Mouse (Mus musculus) lung, embryonic 14.5 days (tissue): ENCODE measurements around the gene Gm47959. TPM values are rescaled to one million over a fixed set of nuclear protein-coding genes. Genes with fewer than 3 reads are reported as not detected.

ENCODE experiments used
- ATAC-seq: fragments of 200-750 bp; cut with Nextera tagmentation; 2 replicates; pipeline ENCODE4 v1.8.0; 2017; ENCODE audit warnings: mild to moderate bottlenecking, moderate TSS enrichment, moderate library complexity; ENCODE audit not compliant: insufficient read depth
- DNase-seq: peaks from one replicate; pipeline ENCODE4 v3.0.0-alpha.2; 2015
- H3K27ac ChIP-seq: fragments of 300-500 bp; sonication (generic); 2 replicates; pipeline ENCODE4 v1.5.1; 2014; ENCODE audit warnings: low read depth, mild to moderate bottlenecking, moderate library complexity
- H3K27me3 ChIP-seq: fragments of 300-500 bp; sonication (generic); 2 replicates; pipeline ENCODE4 v1.6.1; 2014; ENCODE audit warnings: low read length, control low read depth; ENCODE audit not compliant: insufficient read depth
- H3K36me3 ChIP-seq: fragments of 300-500 bp; sonication (generic); 2 replicates; pipeline ENCODE4 v1.6.1; 2014; ENCODE audit warnings: control low read depth; ENCODE audit not compliant: insufficient read depth
- H3K4me1 ChIP-seq: fragments of 300-500 bp; sonication (generic); 2 replicates; pipeline ENCODE4 v1.6.1; 2014; ENCODE audit warnings: antibody characterized with exemption, control low read depth; ENCODE audit not compliant: insufficient read depth
- H3K4me2 ChIP-seq: fragments of 300-500 bp; sonication (generic); 2 replicates; pipeline ENCODE4 v1.6.1; 2014; ENCODE audit warnings: mild to moderate bottlenecking
- H3K4me3 ChIP-seq: fragments of 300-500 bp; sonication (generic); 2 replicates; pipeline ENCODE4 v1.5.1; 2014; ENCODE audit warnings: low read depth, low read length
- H3K9ac ChIP-seq: fragments of 300-500 bp; sonication (generic); 2 replicates; pipeline ENCODE4 v1.6.1; 2014
- H3K9me3 ChIP-seq: fragments of 300-500 bp; sonication (generic); 2 replicates; pipeline ENCODE4 v1.6.1; 2016; ENCODE audit warnings: low read depth, low read length, control low read depth
- CTCF ChIP-seq: IDR thresholded peaks from 2 replicates; pipeline ENCODE4 v1.5.1; 2016; ENCODE audit warnings: antibody characterized with exemption, low read depth
- WGBS: fragments of 180-500 bp; shearing (Covaris S2); extraction: QIAGEN DNeasy Blood & Tissue Kit; methylation state at CpG from one replicate; pipeline ENCODE4 v1.1.7; 2014; 5-methylcytosine and 5-hydroxymethylcytosine counted together
- polyA plus RNA-seq: library from polyadenylated mRNA; unstranded; fragments of >200 nt; fragmentation: Nextera tagmentation; extraction: Ambion mirVana; gene quantifications from 2 replicates; pipeline ENCODE4 v1.2.1, GENCODE M21; 2014

Gm47959 gene
- polyA plus RNA-seq, 1 experiment from 2014 or later: not detected

- Histone ChIP-seq H3K4me1 (no peaks in the 10 kb centered on the region), H3K9me3 (no peaks in the 10 kb centered on the region), H3K36me3 (no peaks in the 10 kb centered on the region), H3K4me3 (no peak within 1 kb of the TSS), H3K27ac (no peak within 1 kb of the TSS), H3K9ac (no peak within 1 kb of the TSS), H3K4me2 (no peak within 1 kb of the TSS), H3K27me3 (no peaks in the 10 kb centered on the region)
- 77% methylated on average over 5 of the region's 5 CpGs for WGBS
- ATAC-seq (no peak), DNase-seq (no peak)
- no peak for TF ChIP-seq CTCF
Measured at GRCm38 (mm10) chr1:83044882-83045427, 44.6 kb downstream of the Gm47959 start, which contains the start of gene Gm47969. Gene Gm47969, plus strand, starts transcription at chr1:83044932.

Other genes starting within 250 kb of the Gm47959 start
- not detected in 2 replicates for gene Tm4sf20, start 232.1 kb upstream of the Gm47959 start, polyA plus RNA-seq
- not detected in 2 replicates for gene Gm47791, start 229.3 kb upstream of the Gm47959 start, polyA plus RNA-seq
- gene Agfg1, start 161.1 kb upstream of the Gm47959 start, polyA plus RNA-seq: 47.8 and 48.4 TPM in 2 replicates
- 0.32 TPM in 1 of 2 replicates, not detected in the other for gene A030005L19Rik, start 87.2 kb upstream of the Gm47959 start, polyA plus RNA-seq
- not detected in 2 replicates for gene A030014E15Rik, start 75.6 kb upstream of the Gm47959 start, polyA plus RNA-seq
- not detected in 2 replicates for gene Gm6217, start 69.1 kb upstream of the Gm47959 start, polyA plus RNA-seq
- gene A030003K21Rik, start 57.2 kb upstream of the Gm47959 start, polyA plus RNA-seq: not detected in 2 replicates
- not detected in 2 replicates for gene Gm7544, start 44.5 kb upstream of the Gm47959 start, polyA plus RNA-seq
- gene Gm47955, start 40.3 kb upstream of the Gm47959 start, polyA plus RNA-seq: not detected in 2 replicates
- gene Slc19a3, start 37.9 kb downstream of the Gm47959 start, polyA plus RNA-seq: 0.51 and 0.80 TPM in 2 replicates
- gene Krtap28-10, start 41.9 kb downstream of the Gm47959 start, polyA plus RNA-seq: not detected in 2 replicates
- gene Gm47969, start 44.4 kb downstream of the Gm47959 start, polyA plus RNA-seq: not detected in 2 replicates
- not detected in 2 replicates for gene A030005K14Rik, start 58.8 kb downstream of the Gm47959 start, polyA plus RNA-seq
- not detected in 2 replicates for gene Krtap28-13, start 60.4 kb downstream of the Gm47959 start, polyA plus RNA-seq
- gene Ccl20, start 116.2 kb downstream of the Gm47959 start, polyA plus RNA-seq: 0.18 TPM in 1 of 2 replicates, not detected in the other
- gene Daw1, start 159.2 kb downstream of the Gm47959 start, polyA plus RNA-seq: 0.20 TPM in 1 of 2 replicates, not detected in the other